17 mouse cellular contexts compared by ENCODE assay signal in genomic region chr5:121307620-121308019, GRCm38 (mm10).
"Had no signal": no experiment of that assay in that cellular context is flagged by ENCODE, and none has a peak within 500 bp of the region (broad histone marks: within the 10 kb centered on the region; RNA-seq: fewer than 3 reads in every experiment).

No protein-coding gene starts in this region.

- H3K27me3 ChIP-seq: liver, embryonic 13.5 days; midbrain, embryonic 13.5 days; neural tube, embryonic 13.5 days had no signal

- H3K27ac ChIP-seq: hindbrain, embryonic 14.5 days; hindbrain, postnatal 0 days; liver, embryonic 13.5 days; macrophage; midbrain, embryonic 10.5 days; midbrain, embryonic 13.5 days; neural tube, embryonic 13.5 days had no signal

- ATAC-seq: hindbrain, postnatal 0 days; inflammation-experienced regulatory T-cells, adult 6 months; intestine, embryonic 16.5 days; midbrain, embryonic 13.5 days; midbrain, embryonic 16.5 days had no signal

- DNase-seq: layer of hippocampus, adult 9-11 months; liver, embryonic 13.5 days; lung, adult 2 months; retina, postnatal 1 day; right cerebral cortex, postnatal 25 days; thymus, adult 18-20 months; thymus, postnatal 36 days had no signal

- H3K9me3 ChIP-seq: liver, embryonic 13.5 days; midbrain, embryonic 10.5 days; midbrain, embryonic 13.5 days; neural tube, embryonic 13.5 days had no signal

- H3K9ac ChIP-seq: hindbrain, embryonic 14.5 days; liver, embryonic 13.5 days; midbrain, embryonic 13.5 days; neural tube, embryonic 13.5 days had no signal

- H3K4me1 ChIP-seq: liver, embryonic 13.5 days; midbrain, embryonic 10.5 days; midbrain, embryonic 13.5 days; neural tube, embryonic 13.5 days had no signal

- H3K4me3 ChIP-seq: liver, embryonic 13.5 days; midbrain, embryonic 10.5 days; midbrain, embryonic 13.5 days; myocyte; neural tube, embryonic 13.5 days had no signal

- H3K4me2 ChIP-seq: hindbrain, embryonic 14.5 days; liver, embryonic 13.5 days; midbrain, embryonic 13.5 days; neural tube, embryonic 13.5 days had no signal
